Mouse (Mus musculus): ENCODE measurements around the gene Actn1. TPM values are rescaled to one million over a fixed set of nuclear protein-coding genes. Genes with fewer than 3 reads are reported as not detected.
A peak's percentile ranks its signal among the peaks of the same experiment; 100 is the strongest.

Actn1 gene
- polyA plus RNA-seq, 1 experiment from 2014 or later: 10.3 TPM

DNA sequence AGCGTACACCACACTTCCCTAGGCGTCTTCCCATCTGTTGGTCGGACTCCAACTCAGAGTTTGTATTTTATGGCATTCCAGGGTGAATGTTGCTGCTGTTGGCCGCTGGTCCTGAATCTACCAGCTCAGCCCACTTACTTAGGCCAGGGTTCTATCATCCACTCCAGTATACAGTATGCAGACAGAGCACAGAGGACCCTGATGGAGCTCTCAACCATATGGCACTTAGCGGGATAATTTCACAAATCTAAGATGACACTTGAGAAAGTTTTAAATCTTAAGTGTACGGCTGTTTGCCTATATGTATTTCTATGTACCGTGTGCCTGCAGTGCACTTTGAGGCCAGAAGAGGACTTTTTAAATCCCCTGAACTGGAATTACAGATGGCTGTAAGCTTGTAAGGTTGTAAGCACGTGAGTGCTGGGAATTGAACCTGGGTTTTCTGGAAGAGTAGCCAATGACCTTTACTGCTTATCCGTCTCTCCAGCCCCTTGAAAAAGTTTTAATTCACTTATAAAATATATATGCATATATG lies 127.1 kb downstream of the Actn1 start:
- no peak for ATAC-seq (ENCODE audit: low read depth)
- Histone ChIP-seq H3K4me2 (ENCODE audit: low read depth, low read length) (peak overlapping the region; percentile 80; the same call in 1 of the 2 replicates), H3K36me3 (ENCODE audit: control insufficient read depth, insufficient read depth) (no peaks in the 10 kb centered on the region), H3K4me1 (ENCODE audit: control insufficient read depth, low read depth, low read length) (peaks cover 29% of the 10 kb centered on the region), H3K27me3 (ENCODE audit: control insufficient read depth, insufficient read depth, low read depth, low read length) (no peaks in the 10 kb centered on the region), H3K27ac (ENCODE audit: low read length) (peak overlapping the region; percentile 92), H3K9ac (ENCODE audit: low read depth, low read length) (no peak overlapping the region), H3K4me3 (ENCODE audit: low read depth, low read length) (peak overlapping the region; percentile 75), H3K9me3 (replicated peaks; ENCODE audit: control insufficient read depth, low read length) (no peaks in the 10 kb centered on the region)
- WGBS (ENCODE audit: insufficient replicate concordance): 40% methylated on average over 9 of the region's 9 CpGs

DNA sequence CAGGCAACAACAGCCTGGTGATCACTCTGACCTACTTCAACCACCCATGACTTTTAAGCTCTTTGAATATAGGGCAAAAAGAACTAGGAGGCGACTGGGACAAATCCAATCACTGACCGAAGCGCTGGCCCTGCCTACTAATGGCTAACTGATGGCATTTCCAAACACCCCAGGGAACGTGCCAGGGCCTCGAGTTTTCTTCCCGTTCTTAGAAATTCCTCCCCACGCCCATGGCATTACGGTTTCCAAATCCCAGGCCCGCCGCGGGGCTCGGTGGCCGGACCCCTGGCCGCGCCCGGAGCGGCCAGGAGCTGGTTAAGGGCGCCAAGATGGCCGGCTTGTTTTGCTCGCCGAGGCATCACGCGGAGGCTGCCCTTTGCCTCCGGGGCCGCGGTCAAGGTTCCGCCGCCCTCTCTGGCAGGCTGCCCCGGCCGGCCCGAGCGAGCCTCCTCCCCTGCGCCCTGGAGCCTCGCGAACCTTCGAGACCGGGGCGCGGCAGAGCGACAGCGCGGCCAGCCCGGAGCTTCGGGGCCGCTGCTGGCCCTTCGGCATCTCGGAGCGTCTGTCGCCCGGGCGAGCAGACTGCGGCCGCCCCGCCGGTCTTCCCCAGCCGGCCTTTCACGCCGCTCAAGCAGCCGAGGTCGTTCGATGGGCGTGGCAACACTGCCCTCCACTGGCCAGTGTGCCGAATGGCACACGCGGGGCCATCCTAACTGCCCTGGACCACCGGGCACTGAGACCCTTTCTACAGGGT lies 127.7 kb downstream of the Actn1 start:
- H3K27me3 ChIP-seq (ENCODE audit: control insufficient read depth, insufficient read depth, low read depth, low read length): no peaks in the 10 kb centered on the region
- H3K36me3 ChIP-seq (ENCODE audit: control insufficient read depth, insufficient read depth): no peaks in the 10 kb centered on the region
- peak overlapping the region; percentile 85 for H3K9ac ChIP-seq (ENCODE audit: low read depth, low read length)
- H3K4me3 ChIP-seq (ENCODE audit: low read depth, low read length): peak overlapping the region; percentile 75
- peak overlapping the region; percentile 92 for H3K27ac ChIP-seq (ENCODE audit: low read length)
- H3K4me1 ChIP-seq (ENCODE audit: control insufficient read depth, low read depth, low read length): peaks cover 29% of the 10 kb centered on the region
- H3K4me2 ChIP-seq (ENCODE audit: low read depth, low read length): peak overlapping the region; percentile 80
- no peaks in the 10 kb centered on the region for H3K9me3 ChIP-seq (replicated peaks; ENCODE audit: control insufficient read depth, low read length)
- WGBS (ENCODE audit: insufficient replicate concordance): 1% methylated on average over 66 of the region's 66 CpGs
- peak; percentile 84 for ATAC-seq (ENCODE audit: low read depth)

DNA sequence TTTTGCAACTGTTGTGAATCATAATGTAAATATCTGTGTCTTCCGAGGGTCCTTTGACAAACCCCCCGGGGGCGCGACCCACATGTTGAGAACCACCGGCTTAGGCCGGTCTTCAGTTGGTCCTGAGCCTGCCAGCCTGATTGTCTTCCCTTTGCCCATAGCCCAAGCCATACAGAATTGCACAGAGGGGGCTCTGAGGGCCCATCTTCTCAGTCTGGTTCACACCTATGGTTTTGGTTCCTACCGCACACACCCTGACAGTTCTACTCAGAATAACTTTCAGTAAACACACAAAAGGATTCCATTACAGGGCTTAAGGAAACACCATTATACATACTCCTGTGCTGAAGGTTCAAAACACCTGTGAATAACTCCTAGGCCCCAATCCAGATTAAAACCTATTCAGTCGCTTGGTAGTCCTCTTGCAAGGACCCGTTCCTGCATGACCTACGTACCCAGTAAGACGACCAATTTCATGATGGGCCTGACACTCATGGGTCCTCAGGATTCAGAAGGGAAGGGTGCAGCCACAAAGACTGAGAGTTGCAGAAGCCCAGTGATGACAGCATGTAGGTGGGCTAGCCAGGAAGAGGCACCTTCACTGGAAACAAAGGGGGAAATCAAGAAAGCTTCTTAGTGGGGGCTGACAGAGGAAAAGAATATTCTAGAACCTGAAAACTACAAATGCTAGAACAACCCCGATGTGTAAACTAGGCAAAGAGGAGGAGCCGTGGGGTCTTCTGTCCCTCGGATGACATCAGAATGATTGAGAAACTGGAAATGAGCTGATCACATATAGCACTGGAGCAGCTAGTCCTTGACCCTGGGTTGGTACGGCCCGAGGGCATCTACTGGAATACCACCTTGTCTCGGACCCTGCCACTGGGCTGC lies 128.6 kb downstream of the Actn1 start:
- Histone ChIP-seq H3K4me2 (ENCODE audit: low read depth, low read length) (peak overlapping the region; percentile 80), H3K27me3 (ENCODE audit: control insufficient read depth, insufficient read depth, low read depth, low read length) (no peaks in the 10 kb centered on the region), H3K36me3 (ENCODE audit: control insufficient read depth, insufficient read depth) (no peaks in the 10 kb centered on the region), H3K9ac (ENCODE audit: low read depth, low read length) (peak overlapping the region; percentile 85), H3K4me3 (ENCODE audit: low read depth, low read length) (peak overlapping the region; percentile 75), H3K4me1 (ENCODE audit: control insufficient read depth, low read depth, low read length) (peaks cover 29% of the 10 kb centered on the region), H3K27ac (ENCODE audit: low read length) (peak overlapping the region; percentile 92), H3K9me3 (replicated peaks; ENCODE audit: control insufficient read depth, low read length) (no peaks in the 10 kb centered on the region)
- ATAC-seq (ENCODE audit: low read depth): no peak; the same call in 1 of the 2 replicates
- WGBS (ENCODE audit: insufficient replicate concordance): 56% methylated on average over 17 of the region's 17 CpGs

DNA sequence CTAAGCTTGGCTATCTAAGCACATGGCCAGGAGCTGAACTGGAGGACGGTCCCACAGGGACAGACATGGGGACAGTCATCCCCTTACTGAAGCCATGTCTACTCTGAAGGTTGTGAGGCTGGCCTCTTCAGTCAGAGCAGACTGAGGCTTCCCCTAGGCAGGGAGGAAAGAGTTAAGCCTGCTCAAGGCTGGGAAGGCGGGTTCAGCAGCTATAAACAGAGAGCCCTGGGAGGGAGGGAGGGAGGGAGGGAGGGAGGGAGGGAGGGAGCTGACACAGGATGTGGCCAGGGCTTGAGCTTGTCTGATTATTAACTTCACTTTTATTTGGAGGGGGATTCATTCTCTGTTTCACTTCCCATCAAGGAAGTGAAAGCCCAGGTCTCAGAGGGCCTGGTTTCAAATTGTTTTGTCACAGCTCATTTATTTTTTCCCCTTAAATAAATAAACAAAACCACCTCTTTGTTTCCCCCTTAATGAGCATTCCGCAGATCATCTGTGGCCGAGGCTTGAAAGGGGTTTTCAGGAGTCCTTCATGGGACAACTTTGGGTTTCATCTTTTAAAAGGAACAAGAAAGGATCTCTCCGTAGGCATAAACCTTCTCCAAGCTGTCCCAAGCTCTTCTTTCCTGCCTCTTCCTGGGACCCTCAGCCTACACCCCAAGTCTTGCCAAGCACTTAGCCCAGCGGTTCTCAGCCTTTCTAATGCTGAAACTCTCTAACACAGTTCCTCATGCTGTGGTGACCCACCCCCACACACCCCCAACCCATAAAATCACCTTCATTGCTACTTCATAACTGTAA lies 129.4 kb downstream of the Actn1 start:
- WGBS (ENCODE audit: insufficient replicate concordance): 8% methylated on average over 6 of the region's 6 CpGs
- Histone ChIP-seq H3K27me3 (ENCODE audit: control insufficient read depth, insufficient read depth, low read depth, low read length) (no peaks in the 10 kb centered on the region), H3K27ac (ENCODE audit: low read length) (peak overlapping the region; percentile 92), H3K4me1 (ENCODE audit: control insufficient read depth, low read depth, low read length) (peaks cover 31% of the 10 kb centered on the region), H3K9ac (ENCODE audit: low read depth, low read length) (peak overlapping the region; percentile 85), H3K4me3 (ENCODE audit: low read depth, low read length) (no peak overlapping the region; the same call in 1 of the 2 replicates), H3K36me3 (ENCODE audit: control insufficient read depth, insufficient read depth) (no peaks in the 10 kb centered on the region), H3K9me3 (replicated peaks; ENCODE audit: control insufficient read depth, low read length) (no peaks in the 10 kb centered on the region), H3K4me2 (ENCODE audit: low read depth, low read length) (peak overlapping the region; percentile 80)
- peak; percentile 46 for ATAC-seq (ENCODE audit: low read depth)

DNA sequence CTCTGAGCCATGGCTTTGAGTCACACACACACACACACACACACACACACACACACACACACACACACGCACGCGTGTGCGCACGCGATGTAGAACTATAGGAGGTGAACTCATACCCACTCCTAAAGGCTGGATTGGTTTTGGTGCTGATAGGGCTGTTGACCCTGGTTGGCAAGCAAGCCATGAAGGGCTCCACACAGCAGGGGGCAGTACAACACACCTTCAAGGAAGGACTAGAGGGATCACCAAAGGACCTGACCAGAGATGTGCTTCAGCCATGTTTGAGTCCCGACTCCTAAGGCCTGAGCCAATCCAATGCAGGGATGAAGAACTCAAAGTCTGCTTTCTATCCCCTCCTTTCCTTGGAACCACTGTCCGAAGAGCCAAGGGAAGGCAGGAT lies 130.6 kb downstream of the Actn1 start:
- peaks cover 31% of the 10 kb centered on the region for H3K4me1 ChIP-seq (ENCODE audit: control insufficient read depth, low read depth, low read length)
- 85% methylated on average over 8 of the region's 8 CpGs for WGBS (ENCODE audit: insufficient replicate concordance)
- no peak overlapping the region; the same call in 1 of the 2 replicates for H3K27ac ChIP-seq (ENCODE audit: low read length)
- no peaks in the 10 kb centered on the region for H3K27me3 ChIP-seq (ENCODE audit: control insufficient read depth, insufficient read depth, low read depth, low read length)
- no peak for ATAC-seq (ENCODE audit: low read depth)
- no peaks in the 10 kb centered on the region for H3K36me3 ChIP-seq (ENCODE audit: control insufficient read depth, insufficient read depth)
- H3K4me2 ChIP-seq (ENCODE audit: low read depth, low read length): no peak overlapping the region
- no peak overlapping the region for H3K9ac ChIP-seq (ENCODE audit: low read depth, low read length)
- H3K4me3 ChIP-seq (ENCODE audit: low read depth, low read length): no peak overlapping the region
- no peaks in the 10 kb centered on the region for H3K9me3 ChIP-seq (replicated peaks; ENCODE audit: control insufficient read depth, low read length)

DNA sequence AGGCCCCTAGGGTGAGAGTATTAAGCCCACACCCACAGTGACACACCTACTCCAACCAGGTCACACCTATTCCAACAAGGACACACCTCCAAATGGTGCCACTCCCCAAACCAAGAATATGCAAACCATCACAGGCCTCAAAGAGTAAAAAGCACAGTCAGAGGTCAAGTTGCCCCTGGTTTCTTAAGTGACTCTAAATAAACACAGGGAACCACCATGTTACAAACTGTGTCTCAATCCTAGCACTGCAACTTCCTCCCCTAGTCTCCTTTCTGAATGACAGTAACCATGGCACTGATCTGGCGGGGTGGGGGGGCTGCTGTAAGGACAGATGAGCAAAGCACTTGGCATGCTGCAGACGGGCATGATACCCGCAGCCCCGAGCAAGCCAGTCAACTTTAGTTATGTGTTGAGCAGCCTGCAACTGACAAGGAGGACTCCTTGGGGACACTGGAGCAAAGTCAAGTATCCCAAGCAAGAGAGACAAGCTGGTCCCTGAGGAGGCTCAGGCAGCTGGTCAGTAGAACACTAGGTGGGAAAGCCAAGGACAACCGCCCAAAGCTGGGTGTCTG lies 132.9 kb downstream of the Actn1 start:
- Histone ChIP-seq H3K27ac (ENCODE audit: low read length) (no peak overlapping the region), H3K9me3 (replicated peaks; ENCODE audit: control insufficient read depth, low read length) (no peaks in the 10 kb centered on the region), H3K9ac (ENCODE audit: low read depth, low read length) (no peak overlapping the region), H3K4me1 (ENCODE audit: control insufficient read depth, low read depth, low read length) (peaks cover 46% of the 10 kb centered on the region), H3K4me3 (ENCODE audit: low read depth, low read length) (no peak overlapping the region), H3K27me3 (ENCODE audit: control insufficient read depth, insufficient read depth, low read depth, low read length) (no peaks in the 10 kb centered on the region), H3K36me3 (ENCODE audit: control insufficient read depth, insufficient read depth) (no peaks in the 10 kb centered on the region), H3K4me2 (ENCODE audit: low read depth, low read length) (no peak overlapping the region)
- no peak for ATAC-seq (ENCODE audit: low read depth)
- WGBS (ENCODE audit: insufficient replicate concordance): 75% methylated on average over 5 of the region's 5 CpGs

DNA sequence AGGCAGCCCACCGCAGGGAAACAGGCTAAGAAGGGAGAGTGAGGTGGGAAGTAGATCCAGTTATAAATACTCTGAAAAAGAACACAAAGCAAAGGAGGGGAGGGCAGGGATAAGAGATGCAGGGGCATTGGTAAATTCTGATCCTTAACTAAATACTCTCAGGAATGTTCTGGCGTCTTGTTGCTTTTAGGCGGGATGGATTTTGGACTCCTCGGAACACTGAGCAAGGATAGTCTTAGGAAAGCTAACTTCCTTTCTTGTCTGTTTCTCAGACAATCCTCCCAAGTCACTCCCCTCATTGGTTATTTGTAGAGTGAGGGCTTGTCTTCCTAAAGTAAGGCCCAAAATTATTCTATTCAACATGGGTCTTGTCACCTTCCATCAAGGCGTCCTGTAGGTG lies 134.9 kb downstream of the Actn1 start:
- Histone ChIP-seq H3K9ac (ENCODE audit: low read depth, low read length) (no peak overlapping the region), H3K4me1 (ENCODE audit: control insufficient read depth, low read depth, low read length) (peaks cover 28% of the 10 kb centered on the region), H3K4me2 (ENCODE audit: low read depth, low read length) (no peak overlapping the region), H3K27ac (ENCODE audit: low read length) (no peak overlapping the region), H3K4me3 (ENCODE audit: low read depth, low read length) (no peak overlapping the region), H3K27me3 (ENCODE audit: control insufficient read depth, insufficient read depth, low read depth, low read length) (no peaks in the 10 kb centered on the region), H3K36me3 (ENCODE audit: control insufficient read depth, insufficient read depth) (no peaks in the 10 kb centered on the region), H3K9me3 (replicated peaks; ENCODE audit: control insufficient read depth, low read length) (no peaks in the 10 kb centered on the region)
- 81% methylated on average over 5 of the region's 5 CpGs for WGBS (ENCODE audit: insufficient replicate concordance)
- no peak for ATAC-seq (ENCODE audit: low read depth)

DNA sequence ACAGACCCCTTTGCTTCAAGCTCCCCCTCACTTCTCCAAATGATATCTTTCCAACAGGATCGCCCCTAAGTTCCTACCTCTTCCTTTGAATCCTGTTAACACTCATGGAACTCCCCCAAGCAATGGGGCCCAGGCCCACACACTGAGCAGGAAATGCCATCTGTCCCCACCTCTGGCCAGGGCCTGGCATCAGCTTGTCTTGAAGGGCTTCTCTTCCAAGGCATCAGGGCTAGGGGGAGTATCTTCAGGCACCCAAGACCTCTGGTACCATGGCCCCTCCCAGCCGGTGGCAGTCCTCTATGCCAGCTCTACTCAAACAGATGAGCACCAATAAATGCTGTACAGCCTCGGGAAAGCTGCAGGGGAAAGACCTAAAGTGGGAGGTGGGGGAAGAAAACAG lies 135.4 kb downstream of the Actn1 start:
- Histone ChIP-seq H3K36me3 (ENCODE audit: control insufficient read depth, insufficient read depth) (no peaks in the 10 kb centered on the region), H3K27me3 (ENCODE audit: control insufficient read depth, insufficient read depth, low read depth, low read length) (no peaks in the 10 kb centered on the region), H3K4me2 (ENCODE audit: low read depth, low read length) (no peak overlapping the region), H3K4me1 (ENCODE audit: control insufficient read depth, low read depth, low read length) (peaks cover 22% of the 10 kb centered on the region), H3K9me3 (replicated peaks; ENCODE audit: control insufficient read depth, low read length) (no peaks in the 10 kb centered on the region), H3K27ac (ENCODE audit: low read length) (no peak overlapping the region), H3K9ac (ENCODE audit: low read depth, low read length) (no peak overlapping the region), H3K4me3 (ENCODE audit: low read depth, low read length) (no peak overlapping the region)
- WGBS (ENCODE audit: insufficient replicate concordance): 71% methylated on average over 3 of the region's 3 CpGs
- no peak for ATAC-seq (ENCODE audit: low read depth)

All from liver, embryonic 16.5 days (tissue).